Mouse (Mus musculus): ENCODE results near the gene Olfr683.
"Not testable (repeated sequence)": the region's sequence is repeated elsewhere in the genome, so short reads cannot be mapped to it uniquely, and the experiment has no call there.

The Olfr683 gene

GRCm38 (mm10) chr7:105146912-105147311 lies at the start of gene Olfr683:
Olfr683 (minus strand) TSS chr7:105147012.
- in situ Hi-C loops (cut with MseI, MboI): no loop called here

GRCm38 (mm10) chr7:105185912-105186311 lies 39.1 kb upstream of the Olfr683 start, which contains the start of gene Olfr685:
Olfr685 (minus strand) TSS chr7:105186012.
- in situ Hi-C loops (cut with MseI, MboI): no loop called here

DNA sequence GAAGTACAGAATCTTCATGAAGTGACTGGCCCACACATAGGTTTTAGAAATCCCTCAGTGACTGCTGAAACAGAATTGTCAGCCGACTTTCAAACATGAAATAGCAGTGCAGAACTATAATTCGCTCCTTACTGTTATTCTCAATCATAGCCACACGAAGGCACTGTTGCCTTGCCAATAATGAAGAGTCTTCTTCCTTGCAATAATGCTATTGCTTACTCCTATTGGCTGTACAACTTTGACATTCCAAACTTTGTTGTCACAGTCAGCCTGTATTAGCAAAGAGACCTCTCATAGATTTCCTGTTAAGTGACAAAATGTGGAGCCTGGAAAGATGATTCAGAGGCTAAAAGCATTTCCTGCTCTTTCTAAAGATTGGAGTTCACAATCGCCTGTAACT lies 24.0 kb upstream of the Olfr683 start:
- in situ Hi-C loops (cut with MseI, MboI): loop anchor here (10.0 kb wide), 1 partner anchor 354 kb away; no protein-coding TSS in a partner anchor

DNA sequence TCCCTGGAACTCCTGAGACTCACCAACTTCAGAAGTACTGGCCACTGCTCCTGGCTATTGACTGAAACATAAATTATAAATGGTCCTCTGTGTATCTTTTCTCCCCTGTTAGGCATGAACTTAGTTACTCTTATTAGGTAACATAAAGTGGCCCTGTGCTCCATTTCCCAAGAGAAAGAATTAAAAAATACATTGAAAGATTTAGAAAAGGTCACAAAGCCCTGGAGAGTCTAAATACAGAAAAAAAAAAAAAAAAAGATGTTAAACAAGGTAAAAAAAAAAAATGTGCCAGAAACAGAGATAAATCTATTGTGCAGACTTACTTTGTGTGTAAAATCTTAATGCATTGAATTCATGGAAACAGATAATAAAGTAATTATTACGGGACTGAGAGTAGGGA lies 16.7 kb upstream of the Olfr683 start, which contains the start of gene Olfr684:
Gene Olfr684 (minus strand): TSS at position 101 of the 400 bp plus-strand sequence.
- in situ Hi-C loops (cut with MseI, MboI): no loop called here

DNA sequence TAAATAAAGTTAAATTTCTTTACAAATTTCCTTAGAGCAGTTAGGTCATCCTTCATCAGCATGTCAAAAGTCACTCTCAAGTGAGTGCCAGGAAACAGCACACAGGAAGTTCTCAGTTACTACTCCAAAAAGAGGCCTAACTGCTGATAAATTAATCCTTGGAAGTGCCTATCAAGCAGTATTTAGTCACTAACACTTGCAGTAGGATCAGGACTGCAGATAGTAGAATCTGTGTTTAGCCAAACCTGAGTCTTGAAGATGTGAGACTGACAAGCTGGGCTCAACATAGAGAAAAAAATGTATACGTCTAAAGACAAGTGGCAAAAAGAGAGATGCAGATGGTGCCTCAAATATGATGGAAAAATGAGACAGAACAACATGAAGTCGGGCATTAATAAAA lies 5.5 kb downstream of the Olfr683 start:
- in situ Hi-C loops (cut with MseI, MboI): no loop called here

DNA sequence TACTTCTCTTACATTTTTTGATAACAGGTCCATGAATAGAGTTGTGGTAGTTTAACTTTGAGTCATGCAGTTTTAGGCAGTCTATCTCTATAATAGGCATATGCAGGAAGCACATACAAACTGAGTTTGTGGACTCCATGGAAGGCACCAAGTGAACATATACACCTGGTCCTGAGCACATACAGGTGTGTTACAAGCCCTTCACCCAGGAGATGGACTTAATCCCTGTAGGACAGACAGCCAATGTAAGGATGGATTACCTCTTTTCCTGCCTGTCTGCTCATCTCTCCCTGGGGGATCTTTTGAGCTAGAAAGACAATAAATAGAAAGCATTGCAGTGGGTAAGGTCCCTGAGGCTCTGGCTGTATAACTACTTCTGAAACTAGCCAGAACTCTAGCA lies 30.3 kb downstream of the Olfr683 start, which contains the start of gene Olfr681:
Gene Olfr681 (plus strand): TSS at position 301 of the 400 bp plus-strand sequence.
- in situ Hi-C loops (cut with MseI, MboI): no loop called here

DNA sequence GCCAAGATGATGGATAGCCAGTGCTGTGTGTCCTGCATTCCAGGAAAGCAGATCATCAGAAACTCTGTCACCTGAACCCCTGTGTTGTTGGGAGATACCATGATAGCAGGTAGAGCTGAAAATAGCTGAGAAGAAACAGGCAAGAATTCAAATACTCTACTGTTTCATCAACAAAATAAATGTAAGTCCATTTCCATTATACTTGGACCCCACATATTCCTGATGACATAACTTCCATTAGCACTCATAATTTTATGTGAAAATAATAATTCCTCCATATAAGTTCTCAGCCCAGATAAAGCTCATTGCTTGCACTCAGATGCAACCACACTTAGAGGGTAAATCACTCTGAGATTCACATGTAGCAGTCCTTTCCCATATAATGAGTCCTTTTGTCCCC lies 54.1 kb downstream of the Olfr683 start, which contains the start of gene Olfr680-ps1:
Gene Olfr680-ps1 (minus strand): TSS at position 101 of the 400 bp plus-strand sequence.
- in situ Hi-C loops (cut with MseI, MboI): not testable (repeated sequence)

Data from mouse trophoblast stem cell (cell line).